Mouse (Mus musculus): ENCODE results near the gene Rgs19. TPM values are rescaled to one million over a fixed set of nuclear protein-coding genes. Genes with fewer than 3 reads are reported as not detected.

Rgs19 gene
- polyA plus RNA-seq (2012) = 20.0 and 25.5 TPM in 2 replicates

GRCm38 (mm10) chr2:181693339-181694280 lies at the start of gene Rgs19:
Gene Rgs19, minus strand, starts transcription at chr2:181693977.
- TF ChIP-seq GATA1 (IDR thresholded peaks at IDR 0.05; ENCODE audit: low read length) = no peak

- no peak for TF ChIP-seq GATA1 (IDR thresholded peaks at IDR 0.05; ENCODE audit: low read length)
Measured at GRCm38 (mm10) chr2:181730051-181730450, 36.3 kb upstream of the Rgs19 start.

- no peak for TF ChIP-seq GATA1 (IDR thresholded peaks at IDR 0.05; ENCODE audit: low read length)
Measured at GRCm38 (mm10) chr2:181727659-181728262, 34.0 kb upstream of the Rgs19 start.

GRCm38 (mm10) chr2:181722213-181722612 lies 28.4 kb upstream of the Rgs19 start:
- no peak for TF ChIP-seq GATA1 (IDR thresholded peaks at IDR 0.05; ENCODE audit: low read length)

GRCm38 (mm10) chr2:181721200-181721599 lies 27.4 kb upstream of the Rgs19 start:
- TF ChIP-seq GATA1 (IDR thresholded peaks at IDR 0.05; ENCODE audit: low read length) = no peak

- TF ChIP-seq GATA1 (IDR thresholded peaks at IDR 0.05; ENCODE audit: low read length) = no peak
Measured at GRCm38 (mm10) chr2:181720061-181720460, 26.3 kb upstream of the Rgs19 start.

GRCm38 (mm10) chr2:181716991-181717390 lies 23.2 kb upstream of the Rgs19 start:
- no peak for TF ChIP-seq GATA1 (IDR thresholded peaks at IDR 0.05; ENCODE audit: low read length)

- TF ChIP-seq GATA1 (IDR thresholded peaks at IDR 0.05; ENCODE audit: low read length) = no peak
Measured at GRCm38 (mm10) chr2:181715382-181715781, 21.6 kb upstream of the Rgs19 start.

GRCm38 (mm10) chr2:181714903-181715326 lies 21.1 kb upstream of the Rgs19 start, which contains the start of gene Oprl1:
Gene Oprl1, plus strand, starts transcription at chr2:181715016.
- no peak for TF ChIP-seq GATA1 (IDR thresholded peaks at IDR 0.05; ENCODE audit: low read length)

- no peak for TF ChIP-seq GATA1 (IDR thresholded peaks at IDR 0.05; ENCODE audit: low read length)
Measured at GRCm38 (mm10) chr2:181713749-181714148, 20.0 kb upstream of the Rgs19 start.

- TF ChIP-seq GATA1 (IDR thresholded peaks at IDR 0.05; ENCODE audit: low read length) = no peak
Measured at GRCm38 (mm10) chr2:181706668-181707067, 12.9 kb upstream of the Rgs19 start.

GRCm38 (mm10) chr2:181698241-181698640 lies 4.5 kb upstream of the Rgs19 start, which contains the start of gene Lkaaear1:
Gene Lkaaear1, minus strand, starts transcription at chr2:181698442.
- TF ChIP-seq GATA1 (IDR thresholded peaks at IDR 0.05; ENCODE audit: low read length) = no peak

- no peak for TF ChIP-seq GATA1 (IDR thresholded peaks at IDR 0.05; ENCODE audit: low read length)
Measured at GRCm38 (mm10) chr2:181696801-181697420, 3.1 kb upstream of the Rgs19 start.

- no peak for TF ChIP-seq GATA1 (IDR thresholded peaks at IDR 0.05; ENCODE audit: low read length)
Measured at GRCm38 (mm10) chr2:181695776-181696175, 2.0 kb upstream of the Rgs19 start.

GRCm38 (mm10) chr2:181694581-181694980 lies 804 bp upstream of the Rgs19 start:
- no peak for TF ChIP-seq GATA1 (IDR thresholded peaks at IDR 0.05; ENCODE audit: low read length)

- TF ChIP-seq GATA1 (IDR thresholded peaks at IDR 0.05; ENCODE audit: low read length) = no peak
Measured at GRCm38 (mm10) chr2:181692304-181692703, 1.5 kb downstream of the Rgs19 start.
